Mouse (Mus musculus) ES-Bruce4 (cell line): ENCODE results near the gene H2-Ke6.

Source experiments
- CTCF ChIP-seq: IDR thresholded peaks from one replicate; pipeline ENCODE4 v1.8.1; 2011; ENCODE audit warnings: low read depth, low read length
- EP300 ChIP-seq: IDR thresholded peaks from 2 replicates; pipeline ENCODE4 v1.6.1; 2011; ENCODE audit warnings: low read depth, low read length; ENCODE audit not compliant: insufficient read depth

- TF ChIP-seq CTCF, result no peak
- TF ChIP-seq EP300, result no peak
Measured at GRCm38 (mm10) chr17:34072091-34072490, 44.2 kb upstream of the H2-Ke6 start.
